Mouse (Mus musculus): ENCODE measurements around the gene Trove2.

The Trove2 gene

DNA sequence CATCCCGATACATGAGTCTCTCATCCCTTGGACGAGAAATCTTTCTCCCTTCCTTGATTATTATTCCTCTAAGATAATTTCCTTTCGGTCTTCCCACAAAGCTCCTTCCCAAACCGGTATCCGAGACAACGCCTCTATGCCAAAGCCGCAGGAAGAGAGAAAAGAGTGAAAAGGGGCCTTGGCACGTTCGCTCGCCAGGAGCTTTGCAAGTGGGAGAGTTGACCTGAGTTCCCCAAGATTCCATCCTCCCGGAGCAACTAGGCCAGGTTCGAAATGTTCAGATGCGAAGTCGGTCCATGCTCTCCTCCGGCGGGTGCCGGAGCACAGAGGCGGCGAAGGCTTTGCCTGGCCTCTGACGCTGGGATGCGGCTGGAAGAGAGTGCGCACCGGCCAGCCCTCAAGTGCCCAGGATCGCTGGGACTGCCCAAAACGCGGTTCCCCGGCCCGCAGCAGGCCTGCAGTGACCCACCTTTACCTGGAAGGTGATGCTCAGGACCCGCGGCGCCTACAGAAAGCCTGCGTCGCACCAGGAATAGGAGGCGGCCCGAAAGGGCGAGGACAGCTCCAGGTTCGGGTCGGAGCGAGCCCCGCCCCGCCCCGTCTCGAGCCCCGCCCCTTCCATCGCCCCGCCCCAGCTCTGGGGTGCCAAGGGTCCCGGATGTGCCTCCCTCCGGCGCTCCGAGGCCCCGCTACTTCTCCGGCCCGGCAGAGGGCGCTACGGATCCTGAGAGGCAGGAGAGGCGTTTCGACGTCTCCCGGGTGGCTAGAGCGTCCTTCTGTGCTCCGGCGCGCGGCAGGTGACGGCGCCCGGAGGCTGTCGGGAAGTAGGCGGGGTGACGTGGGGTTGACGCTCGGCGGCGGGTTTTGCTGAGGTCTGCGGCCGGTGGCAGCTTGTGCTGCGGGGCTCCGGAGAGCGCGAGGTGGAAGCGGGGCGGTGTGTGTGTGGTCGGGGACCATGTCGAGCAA, at the start of gene Trove2, which contains the start of gene Uchl5:
TSS of gene Trove2 (minus strand) at position 623 of the 966 bp plus-strand sequence.
TSS of gene Uchl5 (plus strand) at position 827 of the 966 bp plus-strand sequence.
- peak; percentile 98 for DNase-seq (ENCODE audit: low read depth, low spot score)

DNA sequence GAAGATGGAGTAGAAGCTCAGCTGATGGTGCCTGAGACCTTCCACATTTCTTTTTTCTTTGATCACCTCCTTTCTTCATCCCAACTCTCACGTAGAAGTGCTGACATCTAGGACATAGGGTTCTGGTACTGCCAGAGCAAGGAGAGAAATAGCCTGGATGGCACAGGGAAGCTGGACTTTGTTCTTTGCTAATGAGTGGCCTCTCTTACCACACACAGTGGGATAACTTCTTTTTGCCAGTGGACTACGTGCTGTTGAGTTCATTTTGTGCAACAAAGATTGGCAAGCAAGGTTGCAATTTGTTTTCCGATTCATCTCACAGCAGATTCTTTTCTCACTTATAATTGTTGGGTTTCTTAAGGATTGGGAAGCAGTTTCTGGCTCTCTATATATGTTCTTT, 45.8 kb upstream of the Trove2 start:
- DNase-seq (ENCODE audit: low read depth, low spot score), result no peak

DNA sequence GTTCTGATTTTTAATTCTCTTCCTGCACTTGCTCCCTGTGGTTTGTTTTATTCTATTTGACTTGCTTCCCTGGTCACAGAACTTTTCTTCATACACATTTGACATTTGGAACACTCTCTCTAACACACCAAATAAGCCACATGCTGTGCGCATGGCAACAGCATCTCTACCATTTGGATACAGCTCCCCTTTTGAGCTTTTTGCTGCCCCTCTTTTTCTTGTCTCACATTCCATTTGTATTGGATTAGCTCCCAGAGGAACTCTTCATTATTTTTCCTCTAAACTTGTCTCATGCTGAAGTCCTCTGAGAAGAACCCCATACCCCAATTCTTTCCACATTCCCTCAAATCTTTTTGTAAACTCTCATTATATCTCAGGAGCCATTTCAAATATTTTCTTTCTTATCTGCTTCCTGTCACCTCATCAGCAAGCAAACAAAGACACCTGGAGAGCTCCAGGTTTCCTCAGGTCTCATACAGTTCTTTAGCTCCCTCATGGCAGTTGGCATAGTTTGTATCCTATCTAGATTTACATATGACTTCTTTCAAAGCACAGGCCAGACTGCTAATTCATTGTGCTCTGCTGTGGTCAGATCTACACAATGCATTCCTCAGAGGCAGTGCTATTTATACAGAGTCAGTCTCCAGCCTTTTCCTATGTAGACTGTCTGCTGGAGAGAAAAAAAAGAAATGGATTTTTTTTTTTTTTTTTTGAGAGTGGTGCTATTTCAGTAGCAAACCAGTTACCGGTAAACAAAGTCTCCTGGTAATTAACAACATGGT, 43.4 kb upstream of the Trove2 start:
- no peak for DNase-seq (ENCODE audit: low read depth, low spot score)

DNA sequence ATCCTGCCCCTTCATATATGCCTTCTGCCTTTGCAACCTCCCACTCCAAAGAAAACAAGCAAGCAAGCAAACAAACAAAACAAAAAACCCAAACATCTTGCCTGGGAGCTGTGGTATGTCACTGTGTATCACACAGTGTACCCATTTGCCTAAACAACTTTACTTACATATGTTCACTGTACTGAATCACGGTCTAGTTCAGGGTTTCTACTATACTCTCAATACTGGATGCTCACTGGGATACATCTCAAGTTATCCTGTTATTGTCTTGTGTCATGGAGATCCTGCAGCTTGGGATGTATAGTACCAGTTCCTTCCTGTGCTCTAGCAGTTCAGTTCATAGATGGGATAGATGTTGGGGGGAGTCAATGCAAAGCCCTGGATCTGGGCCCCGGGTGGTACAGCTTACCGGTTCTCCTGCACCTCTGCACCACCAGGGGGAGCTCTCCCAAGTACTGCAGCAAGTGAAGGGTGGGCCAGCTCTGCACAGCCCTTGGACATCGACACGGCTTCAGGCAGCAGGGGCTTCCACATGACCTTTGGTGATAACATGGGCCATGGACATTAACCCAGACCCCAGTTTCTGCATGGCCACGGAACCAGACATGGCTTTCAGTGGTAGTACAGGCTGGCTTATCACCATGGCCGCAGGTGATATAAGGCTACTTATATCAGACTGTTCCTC, 37.0 kb upstream of the Trove2 start:
- DNase-seq (ENCODE audit: low read depth, low spot score), result peak; percentile 33

DNA sequence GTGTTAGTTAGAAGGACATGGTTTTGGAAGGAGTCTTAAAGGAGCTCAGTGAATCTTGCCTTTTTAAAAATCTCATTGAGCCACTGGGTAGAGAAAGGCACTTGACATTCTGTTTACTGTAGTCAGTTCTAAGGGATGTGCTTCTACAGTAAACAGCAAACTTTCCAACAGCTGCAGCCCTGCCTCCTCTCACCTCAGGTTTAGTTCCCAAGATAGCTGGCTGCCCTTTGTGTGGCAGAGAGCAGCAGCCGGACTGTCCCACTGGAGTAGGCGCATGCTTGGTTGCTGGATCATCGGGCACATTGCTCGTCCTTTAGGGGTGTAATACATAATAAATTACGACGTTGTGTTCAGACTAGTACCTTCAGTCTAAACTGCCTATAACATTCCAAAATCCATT, 32.2 kb upstream of the Trove2 start:
- no peak for DNase-seq (ENCODE audit: low read depth, low spot score)

DNA sequence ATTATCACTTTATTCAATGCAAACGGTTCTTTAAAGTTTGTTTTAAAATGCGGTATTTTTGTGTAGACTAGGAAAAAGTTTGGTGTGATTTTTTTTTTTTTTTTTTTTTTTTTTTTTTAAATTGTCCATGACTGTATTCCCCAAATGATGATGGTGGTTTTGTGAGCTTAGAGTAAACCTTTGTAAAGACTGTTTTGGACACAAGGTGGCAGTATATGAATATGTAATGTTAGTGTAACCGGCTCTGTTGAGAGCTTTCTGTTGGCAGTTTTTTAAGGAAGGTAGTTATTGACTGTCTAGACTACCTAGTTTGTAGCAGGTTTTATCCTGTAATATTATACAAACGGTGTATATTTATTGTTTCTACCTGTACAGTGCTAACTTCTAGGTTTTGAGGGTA, 26.7 kb upstream of the Trove2 start:
- peak; percentile 43 for DNase-seq (ENCODE audit: low read depth, low spot score)

DNA sequence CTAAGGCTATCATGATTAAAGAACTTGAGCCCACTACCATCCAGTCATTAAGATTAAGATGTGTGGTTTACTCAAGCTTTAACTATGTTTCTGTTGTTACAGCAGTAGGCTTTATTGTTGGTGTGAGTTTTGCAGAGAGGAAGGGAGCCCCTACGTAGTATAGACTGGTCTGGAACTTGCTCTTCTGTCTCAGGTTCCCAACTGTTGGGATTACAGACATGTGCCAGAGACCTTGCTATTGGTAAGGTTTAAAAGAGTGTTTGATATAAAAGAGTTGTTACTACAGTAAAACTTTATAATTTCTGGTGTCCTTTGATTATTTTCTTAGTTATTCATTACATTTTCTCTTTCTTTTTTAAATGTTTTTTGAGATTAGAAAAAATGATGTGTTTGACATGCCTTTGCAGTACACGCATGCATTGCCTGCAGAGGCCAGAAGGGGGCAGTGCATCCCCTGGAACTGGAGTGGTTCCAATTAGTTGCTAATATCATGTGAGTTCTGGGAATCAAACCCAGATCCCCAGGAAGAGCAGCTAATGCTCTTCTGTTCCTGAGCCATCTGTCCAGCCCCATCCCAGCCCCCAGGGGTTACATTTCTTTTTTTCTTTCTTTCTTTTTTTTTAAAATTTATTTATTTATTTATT, 11.8 kb upstream of the Trove2 start:
- DNase-seq (ENCODE audit: low read depth, low spot score), result no peak

DNA sequence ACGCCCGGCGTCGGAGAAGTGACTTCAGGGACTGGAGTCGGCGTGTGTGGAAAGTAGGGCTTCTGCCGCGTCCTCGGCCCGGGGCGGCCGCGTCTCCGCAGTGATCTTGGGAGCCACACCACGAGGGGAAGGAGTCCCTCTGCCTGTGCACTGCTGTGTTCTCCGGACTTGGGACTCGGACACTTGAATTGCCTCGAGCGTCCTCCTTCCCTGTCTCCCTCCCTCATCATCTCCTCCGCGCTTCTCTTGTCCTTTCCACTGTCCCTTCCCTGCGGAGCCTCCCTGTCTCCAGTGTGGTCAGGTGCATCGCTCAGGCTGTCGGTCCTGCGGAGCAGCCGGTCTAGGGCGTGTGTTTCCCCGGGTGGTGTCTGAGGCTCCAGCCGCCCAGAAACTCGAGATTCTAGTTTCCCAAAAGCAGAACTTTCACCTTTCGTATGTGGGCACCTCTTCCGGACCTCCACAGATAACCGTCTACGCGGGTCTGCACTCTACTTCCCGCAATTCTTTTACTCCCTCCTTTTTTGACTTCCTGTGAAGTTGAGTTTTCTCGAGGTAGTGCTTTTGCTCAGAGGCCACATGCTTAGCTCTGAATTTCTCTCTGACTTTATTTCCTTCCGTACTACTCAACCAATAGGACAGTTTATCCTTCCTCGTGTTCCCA, 820 bp upstream of the Trove2 start:
- no peak for DNase-seq (ENCODE audit: low read depth, low spot score)

DNA sequence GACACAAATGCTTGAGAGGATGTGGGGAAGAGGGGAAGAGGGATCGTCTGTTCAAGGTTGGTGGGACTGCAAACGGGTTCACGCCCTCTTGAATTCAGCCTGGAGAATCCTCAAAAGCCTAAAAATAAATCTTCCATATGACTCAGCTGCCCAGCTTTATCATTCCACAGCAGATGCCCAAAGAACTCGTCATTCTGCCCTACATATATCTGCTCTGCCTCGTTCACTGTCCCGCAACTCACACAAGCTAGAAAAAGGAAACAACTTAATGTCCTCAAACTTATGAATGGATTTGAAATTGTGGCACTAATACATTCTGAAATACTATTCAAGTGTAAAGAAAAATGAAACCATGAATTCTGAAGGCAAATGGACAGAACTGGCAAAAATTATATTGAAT, 3.0 kb downstream of the Trove2 start:
- no peak for DNase-seq (ENCODE audit: low read depth, low spot score)

DNA sequence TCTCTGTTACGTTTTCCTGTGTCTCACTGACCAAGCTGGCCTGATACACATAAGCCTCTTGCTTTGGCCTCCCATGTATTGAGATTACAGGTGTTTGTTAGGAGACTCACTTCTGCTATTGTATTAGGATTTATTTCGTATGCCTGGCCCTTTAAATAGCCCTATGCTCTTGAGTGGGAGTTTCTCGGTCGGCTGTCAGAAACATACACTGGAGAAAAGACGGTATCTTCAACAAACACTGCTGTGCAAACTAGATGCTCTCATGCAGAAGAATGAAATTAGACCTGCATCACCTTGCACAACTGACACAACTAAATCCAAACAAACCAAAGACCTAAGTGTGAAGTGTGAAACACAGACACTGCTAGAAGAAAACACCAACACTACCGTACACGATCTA, 3.8 kb downstream of the Trove2 start:
- no peak for DNase-seq (ENCODE audit: low read depth, low spot score)

DNA sequence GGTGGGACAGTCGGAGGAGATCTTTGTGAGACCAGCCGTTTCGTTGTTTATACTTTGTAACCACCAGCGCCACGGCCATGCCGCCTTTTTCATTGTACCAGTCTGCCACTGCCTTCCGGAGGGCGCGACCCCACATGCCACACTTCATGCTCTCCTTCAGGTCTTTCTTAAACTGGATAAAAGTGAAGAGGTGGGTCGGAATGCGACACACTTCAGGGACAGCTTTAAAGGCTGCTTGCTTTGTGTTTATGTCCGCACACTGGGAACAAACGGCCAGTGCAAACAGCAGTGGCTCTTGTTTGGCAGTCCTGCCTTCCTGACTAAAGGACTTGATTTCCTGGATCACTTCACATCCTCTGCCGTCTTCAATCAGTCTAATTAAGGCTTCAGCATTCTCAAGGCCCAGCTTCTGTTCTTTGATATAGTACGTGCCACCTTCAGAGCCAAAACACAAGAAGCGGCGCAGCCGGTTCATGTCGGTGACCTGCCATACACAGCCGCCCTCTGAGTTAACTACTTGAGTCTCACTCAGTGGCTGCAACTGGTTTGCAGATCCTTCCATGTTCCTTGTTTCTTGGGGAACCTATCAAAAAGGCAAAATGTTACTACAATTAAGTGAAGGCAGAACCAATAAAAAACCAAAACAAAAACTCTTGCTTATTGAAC, 6.3 kb downstream of the Trove2 start:
- DNase-seq (ENCODE audit: low read depth, low spot score), result no peak

DNA sequence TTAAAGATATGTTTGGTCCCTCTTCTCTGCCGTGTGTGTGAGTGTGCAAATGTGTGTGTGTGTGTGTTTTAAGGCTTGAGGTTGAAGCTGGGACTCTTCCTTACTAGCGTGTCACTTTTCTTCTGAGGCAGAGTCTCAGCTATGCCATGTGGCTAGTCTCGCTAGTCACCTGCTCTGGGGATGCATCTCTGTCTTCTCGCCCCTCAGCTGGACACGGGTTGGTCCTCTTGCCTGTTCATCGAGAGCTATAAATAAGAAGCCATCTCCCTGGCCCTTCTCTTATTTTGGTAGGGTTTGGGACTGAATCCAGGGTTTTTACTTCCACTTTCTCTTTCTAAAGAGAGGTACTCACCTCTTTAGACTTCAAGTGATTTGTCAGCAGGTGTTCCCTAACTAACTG, 10.6 kb downstream of the Trove2 start:
- no peak for DNase-seq (ENCODE audit: low read depth, low spot score)

DNA sequence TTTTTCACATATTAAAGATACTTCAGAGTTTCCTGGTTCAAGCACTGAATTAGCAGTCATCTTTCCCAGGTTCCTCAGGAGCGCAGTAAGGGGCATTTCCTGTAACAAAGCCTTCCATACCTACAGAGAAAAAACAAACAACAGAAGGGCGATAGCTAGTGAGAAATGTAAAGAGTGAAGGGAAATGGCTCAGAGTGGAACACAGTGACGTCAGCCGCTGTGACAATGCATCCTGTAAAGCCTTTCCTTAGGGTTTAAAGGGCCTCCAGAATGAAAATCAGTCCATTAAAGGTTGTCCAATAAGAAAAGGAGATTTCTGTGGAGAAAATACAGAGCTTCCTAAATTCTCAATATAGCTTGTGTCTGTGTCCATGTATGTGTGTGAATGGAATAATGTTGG, 11.1 kb downstream of the Trove2 start:
- DNase-seq (ENCODE audit: low read depth, low spot score), result no peak

DNA sequence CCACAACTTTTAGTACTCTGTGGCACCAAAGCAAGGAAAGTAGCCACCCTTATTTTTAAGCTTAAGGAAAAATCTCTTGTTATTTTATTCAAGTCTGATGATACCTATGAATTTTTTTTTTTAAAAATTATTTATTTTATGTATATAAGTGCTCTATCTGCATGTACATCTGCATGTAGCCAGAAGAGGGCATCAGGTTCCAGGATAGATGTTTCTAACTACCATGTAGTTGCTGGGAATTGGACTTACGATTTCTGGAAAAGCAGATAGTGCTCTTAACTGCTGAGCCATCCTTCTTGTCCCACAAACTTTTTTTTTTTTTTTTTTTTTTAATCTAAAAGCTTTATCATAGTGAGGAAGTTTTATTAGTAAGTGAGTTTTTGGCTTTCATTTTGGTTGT, 12.4 kb downstream of the Trove2 start:
- no peak for DNase-seq (ENCODE audit: low read depth, low spot score)

DNA sequence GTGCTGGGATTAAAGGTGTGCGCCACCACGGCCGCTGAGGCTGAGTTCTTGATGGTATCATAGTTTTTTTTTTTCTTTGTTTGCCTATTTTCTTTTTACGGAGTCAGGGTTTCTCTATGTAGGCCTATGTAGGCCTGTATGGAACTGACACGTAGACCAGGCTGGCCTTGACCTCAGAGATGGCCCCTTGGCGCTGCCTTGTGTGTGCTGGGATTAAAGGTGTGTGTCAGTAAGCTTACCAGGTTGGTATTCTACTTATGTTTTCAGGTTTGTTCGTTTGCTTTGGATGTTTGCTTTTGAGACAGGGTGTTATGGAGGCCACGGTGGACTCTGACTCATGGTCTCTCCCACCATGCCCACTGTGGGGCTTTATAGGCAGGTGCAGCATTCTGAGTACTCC, 14.7 kb downstream of the Trove2 start:
- no peak for DNase-seq (ENCODE audit: low read depth, low spot score)

DNA sequence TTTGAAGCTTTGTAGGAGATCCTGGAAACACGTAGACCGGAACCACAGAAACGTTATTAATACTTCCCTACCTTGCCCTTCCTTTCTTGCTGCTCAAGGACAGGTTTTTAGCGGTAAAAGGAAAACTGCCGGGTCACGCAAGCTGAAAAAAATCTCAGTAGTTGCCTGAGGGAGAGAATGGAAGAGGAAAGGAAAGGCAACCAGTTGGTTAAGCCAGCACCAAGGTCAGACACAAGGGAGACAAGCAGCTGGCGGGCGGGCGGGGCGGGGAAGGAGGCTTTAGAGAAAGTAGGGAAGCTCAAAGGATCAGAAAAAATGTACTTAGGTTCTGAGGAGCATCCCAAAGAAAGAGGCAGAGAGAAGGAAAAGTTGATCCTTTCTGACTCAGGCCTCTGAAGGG, 31.0 kb downstream of the Trove2 start:
- DNase-seq (ENCODE audit: low read depth, low spot score), result no peak

DNA sequence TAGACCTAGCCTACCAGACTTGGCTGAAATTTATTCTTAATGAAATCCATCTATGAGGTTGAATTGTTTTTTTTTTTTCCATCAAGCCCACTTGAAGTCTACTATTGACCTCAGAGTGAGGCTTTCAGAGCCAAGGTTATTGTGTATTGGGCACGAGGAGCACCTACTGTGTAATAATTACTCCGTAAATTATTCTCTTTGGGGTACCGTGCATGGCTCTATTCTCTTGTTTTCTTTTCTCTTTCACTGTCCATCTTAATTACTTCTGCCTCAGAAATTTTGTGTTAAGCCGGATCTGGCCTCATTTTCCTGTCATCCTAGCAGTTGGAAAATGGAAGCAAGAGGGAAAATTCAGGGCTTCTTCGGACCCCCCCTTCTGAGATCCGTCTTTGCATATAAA, 34.7 kb downstream of the Trove2 start:
- DNase-seq (ENCODE audit: low read depth, low spot score), result no peak

DNA sequence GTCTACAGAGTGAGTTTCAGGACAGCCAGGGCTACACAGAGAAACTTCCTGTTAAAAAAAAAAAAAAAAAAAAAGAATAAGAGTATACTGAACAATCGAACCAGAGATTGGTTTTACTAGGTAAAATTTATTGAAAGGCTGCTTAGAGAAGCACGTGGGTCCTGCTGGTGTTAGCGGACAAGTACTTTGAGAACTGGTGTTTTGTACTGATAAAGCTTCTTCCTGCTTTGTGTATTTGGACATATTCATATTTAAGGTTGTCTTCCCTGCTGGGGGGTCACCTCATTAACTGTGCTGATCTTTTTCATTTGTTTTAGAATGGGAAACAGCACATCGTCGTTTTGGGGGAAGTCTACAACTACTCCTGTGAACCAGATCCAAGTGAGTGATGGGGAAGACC, 35.5 kb downstream of the Trove2 start:
- no peak for DNase-seq (ENCODE audit: low read depth, low spot score)

DNA sequence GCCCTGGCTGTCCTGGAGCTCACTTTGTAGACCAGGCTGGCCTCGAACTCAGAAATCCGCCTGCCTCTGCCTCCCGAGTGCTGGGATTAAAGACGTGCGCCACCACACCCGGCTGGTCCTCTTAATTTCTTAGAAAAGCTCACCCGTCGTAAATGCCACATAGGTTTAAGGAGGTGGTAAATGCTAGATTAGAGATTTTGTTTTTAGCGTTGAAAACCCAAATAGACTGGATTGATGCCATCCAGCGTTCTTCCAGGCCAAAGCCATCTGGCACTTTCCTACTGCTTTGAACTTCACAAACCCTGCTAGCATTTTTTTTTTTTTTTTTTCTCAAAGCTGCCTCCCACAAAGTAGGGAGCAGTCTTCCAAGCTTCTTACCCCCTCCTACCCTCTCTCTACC, 36.3 kb downstream of the Trove2 start:
- no peak for DNase-seq (ENCODE audit: low read depth, low spot score)
